Mouse (Mus musculus) MEL (cell line): ENCODE results near the gene Frat1.

ENCODE experiments used
- CTCF ChIP-seq, 3 experiments: IDR thresholded peaks in 2 of 3; conservative IDR thresholded peaks in 1 of 3; 2 replicates each; pipeline ENCODE4 v1.5.1; 2011 to 2012; ENCODE audit warnings: low read length in 3 of 3, low read depth in 2 of 3, mild to moderate bottlenecking in 2 of 3, improper control_type of control experiment in 1 of 3, inconsistent platforms in 1 of 3, mixed read lengths in 1 of 3, moderate library complexity in 1 of 3; ENCODE audit not compliant: control insufficient read depth in 1 of 3, insufficient read depth in 1 of 3, poor library complexity in 1 of 3, severe bottlenecking in 1 of 3
- MAZ ChIP-seq: IDR thresholded peaks from 2 replicates; pipeline ENCODE4 v1.6.1; 2012; ENCODE audit warnings: low read depth, mild to moderate bottlenecking, inconsistent platforms, low read length, improper control_type of control experiment
- RCOR1 ChIP-seq: IDR thresholded peaks from 2 replicates; pipeline ENCODE4 v1.6.1; 2012; ENCODE audit warnings: low read depth, mild to moderate bottlenecking, inconsistent platforms, low read length, improper control_type of control experiment
- TBP ChIP-seq: IDR thresholded peaks from 2 replicates; pipeline ENCODE4 v1.8.0; 2011; ENCODE audit warnings: low read depth, low read length, improper control_type of control experiment

DNA sequence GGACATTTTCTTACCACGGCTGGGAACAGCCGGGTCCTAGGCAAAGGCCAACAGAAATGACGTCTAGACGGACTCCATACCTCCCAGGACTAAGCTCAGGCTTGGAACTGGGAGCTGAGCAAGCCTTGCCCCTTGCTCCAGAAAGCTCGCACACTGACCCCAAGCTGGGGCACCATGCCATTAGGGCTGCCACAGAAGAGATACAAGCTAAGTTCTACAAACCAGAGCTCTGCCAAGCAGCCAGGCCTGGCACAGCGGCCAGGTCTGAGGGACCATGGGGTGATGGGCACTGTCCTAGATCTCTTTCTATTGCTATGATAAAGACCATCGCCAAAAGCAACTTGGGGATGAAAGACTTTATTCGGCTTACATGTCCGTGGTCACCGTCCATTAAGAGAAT lies 17.2 kb upstream of the Frat1 start:
- no peak for TF ChIP-seq MAZ
- TF ChIP-seq CTCF (IDR thresholded peaks at IDR 0.05 in 2 of 3, conservative IDR thresholded peaks at IDR 0.05 in 1 of 3; ENCODE audit: control insufficient read depth in 1 of 3, insufficient read depth in 1 of 3, low read depth in 2 of 3, low read length in 3 of 3, poor library complexity in 1 of 3, severe bottlenecking in 1 of 3): no peak
- TF ChIP-seq RCOR1: no peak
- no peak for TF ChIP-seq TBP
